Mouse (Mus musculus) layer of hippocampus, adult 6 months (tissue): ENCODE measurements around the gene Gm17689. TPM values are rescaled to one million over a fixed set of nuclear protein-coding genes. Genes with fewer than 3 reads are reported as not detected.

ENCODE experiments used
- long read RNA-seq, 2 experiments: library from polyadenylated mRNA; unstranded; transcript quantifications; one replicate each; pipeline ENCODE4 v2.0.0; 2019 to 2020
- polyA plus RNA-seq: library from polyadenylated mRNA; unstranded; fragments of <200 nt; fragmentation: Nextera tagmentation; gene quantifications from 2 replicates; pipeline ENCODE4 v1.2.3, GENCODE M21; 2021

Gene Gm17689
- not detected in 2 replicates for polyA plus RNA-seq
- long read RNA-seq, experiment 1: 0 reads
- long read RNA-seq, experiment 2: 0 reads

DNA sequence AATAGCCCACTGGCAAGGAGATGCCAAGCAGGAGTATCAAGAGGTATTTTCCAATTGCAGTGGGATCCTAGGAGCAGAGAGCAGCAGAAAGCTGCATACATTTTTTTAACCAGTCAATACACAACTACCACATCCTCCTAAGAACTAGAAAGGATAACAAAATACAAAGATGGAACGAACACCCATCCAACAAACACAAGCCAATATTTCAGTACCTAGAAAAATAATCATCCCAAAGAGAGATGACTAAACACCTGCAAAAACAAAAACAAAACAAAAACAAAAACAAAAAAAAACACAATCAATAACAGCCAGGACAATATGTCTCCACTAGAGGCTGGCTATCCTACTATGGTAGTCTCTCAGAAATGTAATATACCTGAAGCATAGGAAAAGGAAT lies at the start of gene Gm17689:
TSS of gene Gm17689 (minus strand) at position 101 of the 400 bp plus-strand sequence.

GRCm38 (mm10) chr9:36541863-36542262 lies 40.6 kb downstream of the Gm17689 start, which contains the start of gene Gm5615:
Gene Gm5615, minus strand, starts transcription at chr9:36541963.

Other genes with a start within 250 kb of the Gm17689 start
- not detected in 2 replicates for gene Gm7257, start 150.8 kb downstream of the Gm17689 start, polyA plus RNA-seq
- gene Gm9513, start 107.0 kb downstream of the Gm17689 start, polyA plus RNA-seq: not detected in 2 replicates
- not detected in 2 replicates for gene Gm5615, start 40.7 kb downstream of the Gm17689 start, polyA plus RNA-seq
- gene A630095E13Rik, start 60.7 kb upstream of the Gm17689 start, polyA plus RNA-seq: not detected in 2 replicates
- gene Acrv1, start 110.6 kb upstream of the Gm17689 start, polyA plus RNA-seq: not detected in 2 replicates
- gene Chek1, start 144.4 kb upstream of the Gm17689 start, polyA plus RNA-seq: 1.1 and 1.6 TPM in 2 replicates
- 67.4 and 80.9 TPM in 2 replicates for gene Stt3a, start 185.0 kb upstream of the Gm17689 start, polyA plus RNA-seq
- gene Ei24, start 214.8 kb upstream of the Gm17689 start, polyA plus RNA-seq: 11.2 and 12.2 TPM in 2 replicates
- gene Fez1, start 239.2 kb upstream of the Gm17689 start, polyA plus RNA-seq: 474 and 503 TPM in 2 replicates